Mouse (Mus musculus) retina, postnatal 1 day (tissue): ENCODE measurements around the gene Mia.

Experiments used
- DNase-seq: peaks from one replicate; pipeline ENCODE4 v3.0.0-alpha.2; 2012

Mia gene

DNA sequence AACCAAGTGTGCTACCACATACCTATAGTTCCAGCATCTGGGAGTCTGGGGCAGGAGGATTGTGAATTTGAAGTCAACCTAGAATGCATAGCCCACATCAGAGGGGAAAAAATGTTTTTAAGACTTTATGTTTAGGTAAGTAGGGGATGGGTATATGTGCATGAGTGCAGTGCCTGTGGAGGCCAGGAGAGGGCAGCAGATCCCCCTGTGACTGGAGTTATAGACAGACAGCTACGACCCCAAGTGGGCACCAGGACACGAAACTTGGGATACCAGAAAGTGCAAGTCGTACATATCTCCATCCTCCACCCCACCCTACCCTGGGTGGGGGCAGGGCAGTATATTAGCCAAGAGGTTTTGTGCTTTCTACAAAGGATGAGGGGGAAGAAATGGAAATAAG lies 4.0 kb upstream of the Mia start:
- peak; percentile 44 for DNase-seq

DNA sequence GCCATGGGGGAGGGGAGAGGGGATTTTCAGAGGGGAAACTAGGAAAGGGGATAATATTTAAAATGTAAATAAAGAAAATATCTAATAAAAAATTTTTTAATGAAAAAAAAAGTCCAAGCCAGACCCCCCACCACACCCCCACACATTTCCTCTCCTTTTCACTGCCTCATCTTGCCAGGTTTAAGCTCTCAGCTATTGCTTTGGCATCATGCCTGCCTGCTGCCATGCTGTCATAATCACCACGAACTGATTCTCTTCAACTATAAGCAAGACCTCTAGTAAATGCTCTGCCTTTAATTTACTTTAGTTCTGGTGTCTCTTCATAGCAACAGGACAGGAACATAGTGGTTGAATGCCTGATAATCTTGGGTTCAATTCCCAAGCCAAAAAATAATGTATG lies 1.5 kb upstream of the Mia start:
- DNase-seq, result no peak

DNA sequence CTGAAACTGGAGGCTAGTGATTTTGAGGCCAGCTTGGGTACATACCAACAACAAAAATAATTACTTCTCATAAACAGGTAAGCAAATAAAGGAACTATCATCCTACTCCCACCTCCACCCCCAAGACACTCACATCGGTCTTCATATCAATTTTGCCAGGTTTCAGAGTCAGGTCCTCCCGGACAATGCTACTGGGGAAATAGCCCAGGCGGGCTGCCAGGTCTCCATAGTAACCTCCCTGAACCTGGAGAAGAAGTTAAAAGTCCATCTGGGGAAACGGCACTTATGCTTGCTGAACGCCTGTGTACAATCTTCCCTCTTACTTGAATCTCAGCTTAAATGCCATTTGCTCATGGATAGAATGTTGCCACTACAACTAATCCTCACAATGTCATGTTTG lies 921 bp downstream of the Mia start:
- DNase-seq, result no peak

DNA sequence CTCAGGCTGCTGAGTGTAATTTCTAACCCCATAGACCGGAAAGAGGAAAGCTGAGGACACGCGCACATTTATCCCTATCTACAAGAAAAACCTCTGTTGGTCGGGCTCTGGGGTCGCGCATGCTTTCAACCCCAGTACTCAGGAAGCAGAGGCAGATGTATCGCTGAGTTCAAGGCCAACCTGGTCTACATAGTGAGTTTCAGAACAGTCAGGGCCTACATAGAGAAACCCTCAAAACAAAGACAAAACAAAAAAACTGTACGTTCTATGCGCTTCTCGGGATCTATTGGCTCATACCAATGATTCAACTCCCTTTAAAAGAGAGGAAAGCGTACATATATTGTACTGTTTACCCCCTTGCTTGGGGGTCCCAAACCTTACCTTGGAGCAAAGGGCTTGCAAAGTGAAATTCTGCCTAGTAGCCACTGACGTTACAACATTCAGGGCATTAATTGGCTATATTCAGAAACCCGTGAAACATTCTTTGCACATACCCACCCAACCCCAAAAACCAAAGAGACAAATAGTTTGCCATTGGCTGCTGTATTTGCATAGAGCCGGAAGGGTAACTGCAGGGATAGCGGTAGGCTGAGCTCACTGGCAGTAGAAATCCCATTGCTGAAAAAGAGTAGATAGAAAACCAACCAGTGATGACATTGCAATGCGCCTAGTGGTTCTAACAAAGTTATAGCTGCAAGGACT lies 1.6 kb downstream of the Mia start:
- DNase-seq, result no peak

DNA sequence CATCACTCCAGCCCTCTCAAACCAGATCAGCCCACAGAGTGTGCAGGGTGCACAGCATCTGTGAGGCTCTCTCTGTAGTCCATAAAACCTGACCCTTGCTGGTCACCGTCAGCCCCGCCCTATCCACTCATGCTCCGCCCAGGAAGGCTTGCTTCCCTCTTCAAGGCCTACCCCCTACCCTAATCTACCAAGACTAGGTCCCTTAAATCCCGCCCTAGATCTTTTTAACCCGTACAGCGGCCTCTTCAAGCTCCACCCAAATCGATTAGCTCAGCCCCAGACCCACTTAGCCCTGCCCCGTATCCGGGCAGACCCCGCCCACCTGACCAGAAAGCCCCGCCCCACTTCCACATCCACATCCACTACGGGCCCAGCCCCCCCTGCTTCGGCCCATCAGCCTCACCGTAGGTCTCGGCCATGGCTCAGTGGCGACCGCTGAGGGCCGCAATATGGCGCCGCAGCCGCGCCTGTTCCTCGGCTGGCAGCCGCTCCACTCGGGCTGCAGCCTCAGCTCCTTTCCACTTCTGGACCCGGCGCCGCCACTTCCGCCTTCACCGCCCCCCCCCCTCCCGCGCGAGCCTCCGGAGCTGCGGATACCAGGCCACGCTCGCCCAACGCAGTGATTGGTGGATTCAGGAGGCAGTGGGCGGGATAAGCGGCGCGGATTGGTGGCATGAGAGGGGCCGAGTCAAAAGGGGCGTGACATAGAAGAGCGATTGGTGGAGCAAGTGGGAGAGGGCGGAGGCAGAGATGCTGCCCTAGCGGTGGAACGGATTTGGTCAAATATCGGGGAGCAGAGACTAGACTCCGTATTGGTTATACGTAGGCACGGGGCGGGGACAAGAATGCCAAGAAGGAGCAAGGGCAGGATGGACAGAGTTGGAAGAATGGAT lies 2.4 kb downstream of the Mia start, which contains the start of gene Rab4b:
Rab4b (minus strand) TSS at position 573 of the 893 bp plus-strand sequence.
- peak; percentile 100 for DNase-seq

DNA sequence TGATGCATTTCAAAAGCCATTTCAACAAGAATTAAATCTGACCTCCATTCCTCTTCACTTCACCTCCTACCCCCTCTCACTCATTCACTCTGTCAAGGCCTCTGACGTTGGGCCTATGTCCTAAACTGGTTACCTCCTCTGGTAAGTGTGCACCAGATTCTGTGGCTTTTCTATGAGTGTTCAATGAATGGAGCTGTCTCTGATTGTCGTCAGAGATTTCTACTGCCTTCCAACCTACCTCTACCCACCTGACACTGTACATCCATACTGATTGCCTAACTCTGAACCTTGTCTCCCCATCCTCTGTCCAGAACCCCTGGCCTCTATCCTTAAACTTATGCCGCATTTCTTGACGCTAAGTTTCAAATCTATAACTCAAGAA lies 3.0 kb downstream of the Mia start:
- DNase-seq, result no peak

DNA sequence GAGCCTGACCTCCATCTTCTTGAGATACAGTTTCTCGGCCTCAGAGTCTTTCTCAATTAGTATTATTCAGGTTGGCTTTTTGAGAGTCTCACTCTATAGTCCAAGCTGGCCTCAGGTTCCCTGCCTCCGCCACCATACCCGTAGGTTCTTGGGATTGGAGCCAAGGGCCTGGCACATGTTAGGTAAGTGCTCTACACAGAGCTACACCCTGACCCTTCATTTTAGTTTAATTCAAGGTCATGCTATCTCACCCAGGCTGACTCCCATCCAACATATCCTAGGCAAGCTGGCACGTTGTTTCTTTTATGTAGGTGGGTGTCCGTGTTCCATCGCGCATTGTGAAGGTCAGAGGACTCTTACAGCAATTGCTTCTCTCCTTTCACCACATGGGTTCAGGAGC lies 6.1 kb downstream of the Mia start:
- no peak for DNase-seq

DNA sequence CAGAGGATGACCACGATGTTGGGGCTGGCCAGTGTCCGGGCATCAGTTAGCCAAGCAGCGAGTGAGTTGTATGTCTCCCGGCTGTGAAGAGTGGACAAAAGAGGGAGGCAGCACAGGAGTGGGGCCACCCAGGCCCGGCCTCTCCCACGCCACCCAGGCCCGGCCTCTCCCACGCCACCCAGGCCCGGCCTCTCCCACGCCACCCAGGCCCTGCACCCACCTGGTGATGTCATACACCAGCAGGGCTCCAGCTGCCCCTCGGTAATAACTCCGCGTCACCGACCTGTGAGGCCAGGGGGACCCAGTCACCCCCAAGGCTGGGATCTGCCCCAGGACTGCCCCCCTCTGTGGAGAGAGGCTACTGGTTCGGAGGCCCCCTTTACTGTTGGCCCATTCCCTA lies 6.5 kb downstream of the Mia start:
- DNase-seq, result no peak

DNA sequence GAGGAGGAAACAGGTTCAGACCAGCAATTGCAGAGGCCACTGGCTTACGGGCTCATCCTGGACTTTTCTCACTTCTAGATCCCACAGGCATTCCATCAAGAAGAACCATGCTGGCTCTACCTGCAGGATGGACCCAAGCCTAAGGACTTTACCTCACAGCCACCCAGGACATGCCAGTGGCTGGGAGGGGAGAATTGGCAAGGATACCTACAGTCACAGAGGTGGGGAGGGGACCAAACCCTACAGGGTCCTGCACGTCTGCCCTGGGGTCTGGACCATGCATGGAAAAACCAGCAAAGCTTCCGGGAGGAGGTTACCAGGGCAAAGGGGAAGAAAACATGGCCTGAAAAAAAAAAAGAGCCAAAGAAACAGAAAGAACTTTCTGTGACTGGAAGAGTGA lies 10.0 kb downstream of the Mia start:
- DNase-seq, result no peak

DNA sequence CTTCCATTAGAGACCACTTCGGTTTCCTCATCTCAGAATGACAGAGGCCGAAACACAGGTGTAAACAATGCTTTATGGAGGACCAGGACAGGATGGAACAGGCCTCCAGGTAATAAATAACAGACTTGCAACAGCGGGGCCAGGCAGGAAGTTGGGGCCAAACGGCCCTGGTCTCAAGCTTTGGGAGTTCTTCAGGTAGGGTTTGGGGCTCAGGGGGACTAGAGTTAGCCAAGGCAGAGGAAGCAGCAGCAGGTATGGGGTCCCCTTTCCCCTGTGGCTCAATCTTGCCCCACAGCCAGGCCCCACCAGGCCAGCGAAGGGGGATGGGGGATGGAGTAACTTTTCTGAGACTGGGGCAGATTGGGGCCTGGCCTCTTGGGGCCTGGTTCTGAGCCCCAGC lies 12.6 kb downstream of the Mia start:
- no peak for DNase-seq

DNA sequence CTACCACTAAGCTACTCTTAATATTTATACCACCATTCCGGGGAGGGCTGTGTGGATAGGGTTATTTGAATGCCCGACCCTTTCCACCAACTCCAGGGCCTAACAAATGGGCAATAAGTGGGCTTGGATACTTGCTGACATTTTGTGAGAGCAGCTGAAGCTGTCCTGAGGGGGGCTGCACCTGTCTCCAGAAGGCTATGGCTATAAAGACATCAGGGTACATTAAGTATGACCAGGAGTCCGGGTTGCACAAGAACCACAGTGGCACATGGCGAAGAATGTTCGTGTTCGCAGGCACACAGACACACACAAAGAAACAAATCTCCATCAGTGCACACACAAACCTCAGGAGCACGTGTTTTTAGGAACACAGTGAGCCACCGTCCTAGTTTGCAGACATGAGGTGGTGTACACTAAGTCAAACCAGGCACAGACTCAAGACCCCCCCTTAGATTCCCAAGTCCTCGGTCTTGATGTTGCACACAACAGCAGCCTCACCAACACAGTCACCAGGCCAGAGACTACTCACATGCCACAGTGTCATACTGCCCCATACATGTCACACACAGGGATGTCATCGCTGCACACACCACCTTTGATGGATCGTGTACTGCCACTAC lies 13.4 kb downstream of the Mia start:
- DNase-seq, result no peak

DNA sequence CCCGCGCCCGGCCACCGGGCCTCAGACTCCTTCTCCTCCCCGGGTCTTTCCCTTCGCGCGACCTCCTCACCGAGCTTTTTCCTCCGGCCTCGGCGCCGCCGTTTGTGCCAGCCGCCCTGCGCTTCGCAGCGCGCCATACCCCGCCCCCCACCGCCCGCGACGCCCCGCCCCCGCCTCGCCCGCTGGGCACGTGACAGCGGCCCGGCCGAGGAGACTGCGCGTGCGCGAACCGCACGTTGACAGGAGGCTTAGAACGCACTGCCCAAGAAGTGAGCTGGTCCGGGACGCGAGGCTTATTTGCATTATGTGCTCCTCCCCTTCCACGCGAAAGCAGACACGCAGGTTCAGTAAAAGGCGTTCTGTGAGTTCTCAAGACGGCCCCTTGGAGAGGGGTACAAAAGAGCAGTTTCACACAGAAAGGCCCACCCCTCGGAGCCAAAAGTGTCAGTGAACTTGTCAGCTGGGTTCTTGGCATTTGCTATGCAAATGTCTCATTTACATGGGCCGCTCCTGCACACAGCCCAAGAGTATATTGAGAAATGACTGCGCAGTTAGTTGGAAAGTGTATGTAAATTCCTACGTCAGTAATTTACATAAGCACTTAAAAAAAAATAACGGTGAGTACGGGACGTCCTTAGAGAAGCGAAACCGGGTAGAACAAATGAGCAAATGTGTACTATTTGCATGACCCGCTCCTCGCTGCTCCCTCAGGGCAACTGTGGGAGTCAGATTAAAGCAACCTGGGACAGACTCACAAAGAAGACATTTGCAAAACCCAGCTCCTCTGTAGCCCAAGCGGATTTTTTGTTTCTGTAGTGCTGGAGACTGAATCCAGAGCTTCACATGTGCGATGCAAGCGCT lies 14.1 kb downstream of the Mia start, which contains the start of gene Egln2:
Egln2 (minus strand) TSS at position 189 of the 861 bp plus-strand sequence.
- DNase-seq, result peak; percentile 95

DNA sequence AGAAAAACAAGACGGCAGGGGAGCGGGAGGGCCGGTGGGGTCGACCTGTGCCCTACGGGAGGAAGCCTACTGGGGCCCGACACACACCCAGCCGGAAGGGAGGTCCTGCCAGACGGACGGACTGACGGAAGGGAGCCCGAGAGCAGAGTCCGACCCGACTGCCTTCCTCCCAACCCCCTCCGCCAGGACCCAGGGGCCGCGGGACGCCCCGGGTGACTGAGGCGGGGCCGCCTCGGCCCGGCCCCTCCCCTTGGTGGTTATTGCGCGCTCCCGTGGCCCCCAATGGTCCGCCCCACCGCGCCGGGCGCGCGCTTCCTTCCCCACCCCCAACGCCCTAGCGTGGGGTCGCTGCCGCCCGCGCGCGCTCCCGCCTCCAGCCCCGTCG lies 14.7 kb downstream of the Mia start:
- DNase-seq, result peak; percentile 87

DNA sequence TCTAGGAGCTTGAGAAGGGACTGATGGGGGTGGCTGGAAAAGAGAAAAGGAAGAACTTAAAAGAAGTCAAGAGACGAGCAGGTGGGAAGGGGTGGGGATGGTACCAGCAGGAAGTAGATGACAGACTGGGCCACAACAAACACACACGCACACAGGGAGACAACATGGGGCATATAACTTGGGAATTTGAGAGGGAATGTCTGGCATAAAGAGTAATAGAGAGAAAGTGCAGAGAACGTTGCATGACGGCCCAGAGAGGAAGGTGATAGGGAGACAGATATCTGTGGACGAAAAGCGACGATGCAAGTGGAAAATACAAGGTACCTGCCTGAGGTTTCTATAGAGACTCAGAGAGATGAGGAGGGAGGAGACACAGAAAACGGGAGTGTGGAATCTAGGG lies 15.3 kb downstream of the Mia start:
- DNase-seq, result no peak

DNA sequence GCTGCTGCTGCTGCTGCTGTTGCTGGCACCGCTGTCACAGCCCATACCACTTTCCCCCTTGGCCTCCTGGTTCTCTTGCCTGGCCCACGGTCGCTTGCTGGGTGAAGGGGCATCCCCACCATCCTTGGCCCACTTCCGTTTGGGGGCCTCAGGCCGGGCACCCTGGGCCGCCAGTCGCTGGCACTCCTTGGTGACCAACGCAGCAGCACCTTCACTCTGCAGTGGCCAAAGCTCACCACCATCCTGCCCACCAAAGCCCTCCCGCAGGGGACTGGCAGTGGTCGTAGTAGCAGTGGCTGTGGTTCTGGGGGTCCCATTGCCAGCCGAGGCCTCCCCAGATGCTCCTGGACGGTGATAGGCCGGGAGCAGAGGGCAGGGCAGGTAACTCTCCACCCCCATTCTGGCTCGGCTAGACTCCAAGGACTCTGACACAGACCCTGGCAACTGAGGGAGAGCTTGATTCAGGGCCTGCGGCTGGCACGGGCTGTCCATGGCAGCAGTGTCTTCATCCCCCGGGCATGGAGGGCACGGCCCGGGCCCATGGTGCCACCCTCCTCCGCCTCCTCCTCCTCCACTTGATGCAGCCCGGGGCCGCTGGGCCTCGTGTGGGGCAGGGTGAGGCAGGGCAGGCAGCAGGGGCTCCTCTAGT lies 15.8 kb downstream of the Mia start:
- DNase-seq, result no peak

DNA sequence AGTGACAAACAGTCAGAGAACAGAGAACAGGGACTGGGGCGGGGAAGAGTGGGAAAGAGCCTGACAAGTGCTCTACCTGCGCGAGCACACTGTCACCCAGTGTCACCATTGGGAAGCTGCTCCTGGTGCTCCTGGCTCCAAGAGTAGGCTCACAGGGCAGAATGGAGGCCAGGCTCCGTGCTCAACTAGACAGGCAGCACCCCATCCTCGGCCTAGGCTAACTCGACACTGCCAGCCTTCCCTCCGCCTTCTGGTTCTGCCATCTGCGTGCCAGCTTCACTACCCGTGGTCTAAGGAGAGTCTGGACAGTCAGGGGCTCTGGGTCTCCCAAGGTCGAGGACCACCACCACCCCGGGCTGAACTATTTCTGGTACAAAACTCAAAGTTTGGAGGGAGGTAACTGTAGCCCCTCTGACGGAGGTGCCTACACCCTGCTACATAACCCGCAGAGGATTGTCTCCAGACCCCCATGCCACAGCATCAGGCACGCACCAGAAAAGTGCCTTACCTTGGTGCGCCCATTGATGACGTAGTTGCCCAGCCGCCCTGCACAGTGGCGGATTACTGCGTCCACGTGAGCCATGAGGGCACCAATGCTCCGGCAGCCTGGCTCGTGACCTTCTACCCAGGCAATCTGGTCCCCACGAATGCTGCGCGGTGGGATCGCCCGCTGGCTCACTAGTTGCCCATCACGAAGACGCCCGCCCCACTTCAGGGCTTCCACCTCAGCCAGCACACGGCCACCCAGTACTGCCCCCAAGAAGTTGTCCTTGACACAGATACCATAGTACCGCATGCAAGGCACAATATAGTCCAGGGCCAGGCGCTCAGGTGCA lies 16.6 kb downstream of the Mia start:
- no peak for DNase-seq

DNA sequence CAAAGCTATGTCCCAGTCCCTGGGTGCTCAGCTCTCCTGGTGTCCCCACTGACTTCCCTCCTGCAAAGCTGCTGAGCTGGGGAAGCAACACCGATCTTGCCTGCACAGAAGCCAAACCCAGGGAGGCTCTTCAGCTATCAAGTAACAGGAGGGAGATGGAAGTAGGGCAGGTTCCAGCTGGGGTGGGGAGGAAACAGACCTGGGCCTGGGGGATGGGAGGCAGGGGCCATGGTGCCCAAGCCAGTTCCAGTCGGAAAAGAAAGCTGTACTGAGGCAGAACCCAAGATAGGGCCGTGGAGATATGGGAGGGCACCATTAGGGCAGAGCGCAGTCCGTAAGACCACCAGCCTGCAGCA lies 17.5 kb downstream of the Mia start:
- no peak for DNase-seq

DNA sequence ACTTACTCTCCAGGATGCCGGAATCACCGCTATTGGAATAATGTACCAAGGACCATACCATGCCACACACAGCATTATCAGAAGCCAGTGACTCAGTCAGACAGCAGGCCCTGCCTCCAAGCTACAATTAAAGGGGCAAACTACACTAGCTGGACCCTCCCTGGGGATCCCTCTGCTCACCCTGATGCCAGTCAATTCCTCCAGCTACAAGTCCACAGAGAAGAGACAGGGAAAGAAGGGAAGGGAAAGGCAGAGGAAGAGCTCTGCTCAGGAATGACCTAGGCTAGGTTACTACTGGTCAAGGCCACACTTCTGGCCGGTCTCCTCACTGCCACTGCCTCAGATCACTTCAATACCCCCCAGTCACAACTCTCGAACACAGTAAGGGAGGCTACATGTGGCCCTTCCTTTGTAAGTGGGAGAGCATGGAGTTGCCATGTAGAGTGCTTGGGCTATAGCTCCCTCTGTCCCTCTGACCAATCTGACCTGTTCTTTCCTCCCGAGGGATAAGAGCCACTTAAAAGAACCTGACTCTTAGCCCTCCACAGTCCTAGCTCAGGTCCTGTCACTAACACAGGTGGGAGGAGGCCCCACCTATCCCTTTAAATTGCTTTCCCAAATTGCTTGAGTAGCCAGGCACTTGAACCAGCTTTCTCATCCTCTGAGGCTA lies 18.0 kb downstream of the Mia start:
- no peak for DNase-seq

DNA sequence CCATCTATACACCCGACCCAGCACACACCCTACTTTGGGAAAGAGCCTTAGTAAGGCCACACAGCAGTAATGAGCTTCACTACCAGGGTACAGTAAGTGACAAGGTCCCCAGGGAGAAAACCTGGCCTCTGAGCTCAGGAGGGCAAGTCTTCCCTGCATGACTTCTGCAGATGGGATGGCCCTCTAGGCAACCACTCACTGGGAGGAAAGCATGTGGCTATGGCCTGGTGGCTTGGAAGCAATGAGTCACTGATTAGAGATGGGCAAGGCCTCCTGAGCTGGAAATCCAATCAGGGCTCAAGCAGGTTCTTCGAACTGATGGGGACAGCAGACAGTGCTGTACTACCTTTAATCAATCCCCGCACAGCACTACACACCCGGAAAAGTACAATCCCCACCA lies 19.2 kb downstream of the Mia start:
- no peak for DNase-seq

DNA sequence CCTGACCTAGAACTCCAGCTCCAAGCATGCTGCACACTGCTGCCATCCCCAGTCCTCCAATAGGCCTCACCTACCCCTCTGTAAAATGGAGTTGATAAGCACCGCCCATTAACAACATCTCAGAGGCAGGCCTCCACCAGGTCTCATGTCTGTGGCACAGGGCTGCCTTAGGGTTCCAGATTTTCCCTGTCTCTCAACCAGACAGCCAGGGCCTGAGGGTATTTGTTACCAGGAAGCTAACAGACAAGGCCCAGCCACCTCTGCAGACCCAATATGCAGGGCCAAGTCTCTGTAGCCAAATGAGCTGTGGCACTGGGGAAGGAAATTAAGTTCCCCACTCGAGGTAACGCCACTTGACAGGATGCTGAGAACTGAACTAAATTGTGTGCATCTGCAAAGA lies 20.0 kb downstream of the Mia start:
- DNase-seq, result no peak

DNA sequence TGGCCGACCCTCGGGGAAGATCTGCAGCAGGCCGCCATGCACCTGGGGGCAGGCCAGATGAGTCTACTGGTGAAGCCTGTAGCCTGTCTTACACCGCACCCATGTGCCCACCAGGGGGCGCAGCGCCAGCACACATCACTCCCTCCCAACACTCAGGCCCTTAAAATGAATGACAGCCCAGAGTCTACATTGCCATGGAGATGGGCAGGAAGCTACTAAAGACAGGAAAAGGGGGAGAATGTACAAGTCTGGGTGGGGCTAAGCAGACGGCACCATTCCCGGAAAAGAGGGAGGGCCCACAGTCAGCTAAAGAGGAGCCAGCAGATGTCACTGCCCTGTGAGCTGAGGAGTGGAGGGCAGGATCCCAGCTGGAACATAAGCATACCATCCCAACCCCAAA lies 21.1 kb downstream of the Mia start:
- DNase-seq, result peak; percentile 96
